Mouse (Mus musculus) kidney, adult 2 months (tissue): Measurements from ENCODE around the gene Map9. TPM values are rescaled to one million over a fixed set of nuclear protein-coding genes. Genes with fewer than 3 reads are reported as not detected.

Experiments used
- DNase-seq: peaks from one replicate; pipeline ENCODE4 v3.0.0; 2021
- H3K27ac ChIP-seq: fragments of 200-500 bp; 2 replicates; pipeline ENCODE4 v1.5.1; 2012; ENCODE audit warnings: low read depth, low read length, control low read depth, inconsistent platforms; ENCODE audit not compliant: insufficient read depth
- H3K27me3 ChIP-seq: fragments of 200-500 bp; replicated peaks from 2 replicates; pipeline ENCODE4 v1.6.1; 2012; ENCODE audit warnings: mild to moderate bottlenecking, moderate library complexity, low read length, inconsistent platforms; ENCODE audit not compliant: control insufficient read depth, insufficient read depth
- H3K36me3 ChIP-seq: fragments of 200-500 bp; 2 replicates; pipeline ENCODE4 v1.6.1; 2012; ENCODE audit warnings: mild to moderate bottlenecking, moderate library complexity, low read length, inconsistent platforms; ENCODE audit not compliant: control insufficient read depth, insufficient read depth
- H3K4me1 ChIP-seq: fragments of 200-500 bp; 2 replicates; pipeline ENCODE4 v1.6.1; 2011; ENCODE audit warnings: low read length; ENCODE audit not compliant: control insufficient read depth, insufficient read depth
- H3K4me3 ChIP-seq: fragments of 200-500 bp; 2 replicates; pipeline ENCODE4 v1.5.1; 2011; ENCODE audit warnings: mild to moderate bottlenecking, low read depth, low read length, control low read depth; ENCODE audit not compliant: insufficient read depth
- CTCF ChIP-seq: fragments of 200-500 bp; conservative IDR thresholded peaks from 2 replicates; pipeline ENCODE4 v1.5.1; 2011; ENCODE audit warnings: low read depth, mild to moderate bottlenecking, control low read depth, low read length, moderate library complexity, mixed read lengths; ENCODE audit not compliant: insufficient read depth, insufficient read length
- POLR2A ChIP-seq: fragments of 200-500 bp; IDR thresholded peaks from one replicate; pipeline ENCODE4 v1.6.1; 2011; ENCODE audit warnings: low read depth, low read length, control low read depth
- WGBS: fragments of 180-500 bp; shearing (Covaris S2); methylation state at CpG from one replicate; pipeline ENCODE4 v1.1.7; 2018; 5-methylcytosine and 5-hydroxymethylcytosine counted together
- polyA plus RNA-seq: library from polyadenylated mRNA; depleted of rRNA; stranded (reverse); fragments of >200 nt; gene quantifications from 2 replicates; pipeline ENCODE4 v1.2.3, GENCODE M21; 2012

The Map9 gene
- polyA plus RNA-seq, 1 experiment: 1.2 TPM

DNA sequence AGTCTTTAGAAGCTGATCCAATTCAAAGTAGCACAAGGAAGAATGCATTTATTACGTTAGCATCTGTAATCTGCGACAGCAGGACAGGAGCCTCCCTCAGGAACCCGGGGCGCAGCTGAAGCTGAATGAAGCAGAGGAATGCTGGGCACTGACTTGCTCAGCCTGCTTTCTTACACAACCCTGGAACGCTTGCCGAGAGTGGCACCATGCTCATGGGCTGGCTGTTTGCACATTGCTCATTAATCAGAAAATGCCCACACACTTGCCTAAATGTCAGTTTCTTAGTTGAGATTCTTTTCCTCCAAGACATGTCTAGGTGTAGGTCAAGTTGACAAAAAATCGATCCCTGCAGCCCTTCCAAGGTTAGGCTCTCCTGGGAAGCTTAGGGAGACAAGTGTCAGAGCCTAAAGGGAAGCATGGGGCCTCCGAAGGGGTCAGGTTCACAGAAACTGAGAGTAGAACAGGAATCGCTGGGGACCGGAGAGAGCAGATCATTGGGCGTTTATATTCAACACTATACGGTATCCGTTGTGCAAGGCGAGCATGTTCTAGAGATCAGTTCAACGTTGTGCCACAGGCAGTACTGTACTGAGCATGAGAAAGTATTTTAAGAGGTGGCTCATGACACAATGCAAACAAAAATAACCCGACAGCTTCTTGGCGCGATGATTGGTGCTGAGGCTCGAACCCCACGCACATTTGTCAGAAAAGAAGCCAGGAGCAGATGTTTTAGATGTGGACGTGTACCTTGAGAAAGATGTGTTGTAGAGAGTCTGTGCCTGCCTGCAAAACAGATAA, 11.4 kb downstream of the Map9 start:
- H3K36me3 ChIP-seq: no peaks in the 10 kb centered on the region
- no peaks in the 10 kb centered on the region for H3K4me1 ChIP-seq
- no peaks in the 10 kb centered on the region for H3K27me3 ChIP-seq
- no peak for DNase-seq
- 77% methylated on average over 21 of the region's 21 CpGs for WGBS
- TF ChIP-seq POLR2A (no peak), CTCF (no peak)
- no peak overlapping the region for H3K4me3 ChIP-seq
- no peak overlapping the region for H3K27ac ChIP-seq

DNA sequence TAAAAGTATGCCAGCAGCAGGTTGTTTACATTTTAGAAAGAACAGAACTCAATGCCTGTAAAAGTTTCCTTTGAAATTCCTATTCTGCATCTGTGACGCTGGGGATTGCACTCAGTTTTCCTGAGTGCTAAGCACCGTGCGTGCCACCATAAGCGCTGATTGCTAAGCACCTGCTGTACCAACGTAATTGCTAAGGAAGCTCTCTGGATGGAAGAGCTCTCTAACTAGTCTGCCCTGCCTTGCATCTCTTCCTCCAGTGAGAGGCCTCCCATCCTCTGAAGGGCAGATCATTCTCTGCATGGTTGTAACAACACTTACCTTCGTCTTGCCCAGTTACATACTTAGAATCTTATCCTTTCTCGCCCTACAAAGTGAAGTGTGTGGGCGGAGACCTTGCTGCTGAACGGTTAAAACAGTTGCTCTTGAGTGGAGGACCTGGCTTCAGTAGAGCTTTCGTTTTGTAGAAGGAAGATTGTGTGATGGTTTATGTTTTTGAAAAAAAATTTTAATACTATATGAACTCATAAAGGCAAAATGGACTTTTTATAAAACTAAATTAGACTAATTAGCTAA, 12.7 kb downstream of the Map9 start:
- TF ChIP-seq CTCF: no peak
- no peak for TF ChIP-seq POLR2A

DNA sequence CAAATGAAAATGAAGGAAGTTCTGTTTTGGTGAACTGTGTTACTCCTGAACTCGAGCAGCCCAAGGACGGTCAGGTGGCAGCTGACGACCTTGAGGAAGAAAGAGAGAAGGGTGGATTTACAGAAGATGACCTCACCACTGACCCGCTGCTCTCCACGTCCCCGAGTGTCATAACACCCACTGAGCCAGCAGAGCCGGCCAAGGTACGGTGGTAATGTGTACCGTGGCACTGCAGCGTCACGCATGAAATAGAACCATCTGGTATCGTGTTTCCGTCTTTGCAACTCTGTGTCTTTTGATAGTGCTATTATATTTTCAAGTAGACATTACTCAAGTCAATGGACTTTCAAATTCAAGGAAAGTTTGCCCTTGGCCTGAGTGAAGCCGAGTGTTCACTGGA, 19.1 kb downstream of the Map9 start:
- no peak for DNase-seq
- Histone ChIP-seq H3K4me3 (no peak overlapping the region), H3K36me3 (no peaks in the 10 kb centered on the region), H3K4me1 (no peaks in the 10 kb centered on the region), H3K27me3 (no peaks in the 10 kb centered on the region), H3K27ac (no peak overlapping the region)
- TF ChIP-seq CTCF: no peak
- no peak for TF ChIP-seq POLR2A
- WGBS: 55% methylated on average over 14 of the region's 14 CpGs

More for the DNA sequence above, 12.7 kb downstream of the Map9 start:
- Histone ChIP-seq H3K4me1 (no peaks in the 10 kb centered on the region), H3K4me3 (no peak overlapping the region), H3K27me3 (no peaks in the 10 kb centered on the region), H3K27ac (no peak overlapping the region), H3K36me3 (no peaks in the 10 kb centered on the region)
- 87% methylated on average over 10 of the region's 10 CpGs for WGBS
- no peak for DNase-seq

DNA sequence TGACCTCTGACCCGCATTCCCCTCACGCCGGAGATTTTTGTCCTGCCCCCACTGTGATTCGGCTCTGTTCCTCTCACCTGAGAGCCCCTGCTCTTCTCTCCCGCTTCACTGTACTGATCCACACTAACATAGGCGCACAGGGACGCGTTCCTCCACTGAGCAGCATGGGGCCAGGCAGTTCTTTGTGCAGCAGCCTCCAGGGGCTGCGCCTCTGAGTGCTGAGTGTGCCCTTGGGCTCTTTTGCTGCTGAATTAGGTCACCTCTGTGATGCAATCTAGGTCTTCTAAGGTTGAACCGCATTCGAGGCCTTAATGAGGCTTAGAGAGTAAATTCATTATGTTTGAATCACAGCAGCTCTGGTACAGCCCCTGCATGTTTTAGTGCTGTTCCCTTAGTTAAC, 24.5 kb downstream of the Map9 start:
- Histone ChIP-seq H3K36me3 (no peaks in the 10 kb centered on the region; the same call in 1 of the 2 replicates), H3K27ac (no peak overlapping the region), H3K27me3 (no peaks in the 10 kb centered on the region), H3K4me3 (no peak overlapping the region), H3K4me1 (no peaks in the 10 kb centered on the region)
- DNase-seq: no peak
- TF ChIP-seq CTCF (no peak), POLR2A (no peak)
- WGBS: 88% methylated on average over 11 of the region's 11 CpGs

DNA sequence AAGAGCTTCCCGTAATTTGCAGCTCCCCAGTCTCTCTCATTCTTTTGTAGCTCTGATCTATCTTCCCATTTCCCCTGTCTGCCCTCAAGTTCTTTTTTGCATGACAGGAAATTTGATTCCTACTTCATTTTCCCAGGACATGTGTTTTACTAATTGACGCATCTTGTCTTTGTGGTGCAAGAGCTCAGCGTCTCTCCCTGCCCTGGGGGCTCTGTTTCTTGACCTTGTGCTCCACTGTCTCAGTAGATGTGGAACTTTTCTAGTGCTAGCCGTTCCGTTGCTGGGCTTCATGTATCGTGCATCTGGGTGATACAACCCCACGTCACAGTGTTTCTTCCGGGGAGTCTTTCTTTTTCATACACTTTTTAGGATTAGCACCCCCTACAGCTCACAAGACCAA, 27.2 kb downstream of the Map9 start:
- WGBS: 79% methylated on average over 8 of the region's 8 CpGs
- H3K27me3 ChIP-seq: no peaks in the 10 kb centered on the region
- no peak for DNase-seq
- H3K4me3 ChIP-seq: no peak overlapping the region
- H3K27ac ChIP-seq: no peak overlapping the region
- H3K4me1 ChIP-seq: no peaks in the 10 kb centered on the region
- TF ChIP-seq POLR2A (no peak), CTCF (no peak)
- no peaks in the 10 kb centered on the region; the same call in 1 of the 2 replicates for H3K36me3 ChIP-seq

DNA sequence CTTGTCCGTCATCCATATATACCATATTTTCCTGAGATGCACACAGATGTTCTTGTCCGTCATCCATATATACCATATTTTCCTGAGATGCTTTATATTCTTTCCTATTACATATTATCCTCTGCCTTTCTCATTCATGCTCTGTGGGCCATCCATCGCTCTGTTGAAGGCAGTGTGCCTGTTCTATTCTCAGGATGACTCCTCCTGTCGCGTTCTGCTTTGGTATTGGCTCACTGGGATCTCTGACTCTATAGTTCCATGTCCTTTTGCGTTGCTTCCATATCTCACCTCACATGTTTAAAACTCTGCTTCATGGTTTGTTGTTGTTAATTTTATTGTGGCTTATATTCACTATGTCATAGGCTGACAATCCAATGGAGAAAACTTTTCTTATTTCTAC, 48.0 kb downstream of the Map9 start:
- Histone ChIP-seq H3K4me1 (no peaks in the 10 kb centered on the region), H3K4me3 (no peak overlapping the region), H3K27me3 (no peaks in the 10 kb centered on the region), H3K36me3 (no peaks in the 10 kb centered on the region), H3K27ac (no peak overlapping the region)
- 86% methylated on average over 6 of the region's 6 CpGs for WGBS
- DNase-seq: no peak
- TF ChIP-seq POLR2A (no peak), CTCF (no peak)

GRCm38 (mm10) chr3:82406336-82406735, 48.5 kb downstream of the Map9 start:
- Histone ChIP-seq H3K4me1 (no peaks in the 10 kb centered on the region), H3K4me3 (no peak overlapping the region), H3K27me3 (no peaks in the 10 kb centered on the region), H3K27ac (no peak overlapping the region), H3K36me3 (no peaks in the 10 kb centered on the region)
- TF ChIP-seq POLR2A (no peak), CTCF (no peak)
- WGBS: 86% methylated on average over 3 of the region's 3 CpGs
- DNase-seq: no peak
